Mouse (Mus musculus) CH12.LX (cell line): ENCODE measurements at regions not wholly inside any gene's neighbourhood (a gene's known extent, or its start where the extent isn't known, plus 50 kb on each side); places are given as distances from the start of the nearest gene placed in this dataset.

ENCODE experiments used
- DNase-seq: peaks from one replicate; pipeline ENCODE4 v3.0.0-alpha.2; 2013; ENCODE audit errors: extremely low read depth
- H3K27ac ChIP-seq: 2 replicates; pipeline ENCODE4 v1.5.1; 2012; ENCODE audit warnings: low read depth, mild to moderate bottlenecking, control low read depth, moderate library complexity; ENCODE audit not compliant: insufficient read depth
- H3K27me3 ChIP-seq: replicated peaks from 2 replicates; pipeline ENCODE3; 2012; ENCODE audit warnings: inconsistent platforms
- H3K36me3 ChIP-seq, 2 experiments: replicated peaks in 1 of 2; 2 replicates each; pipeline versions ENCODE3 to v1.6.1; 2012; ENCODE audit warnings: inconsistent platforms in 1 of 2, low read length in 1 of 2, mild to moderate bottlenecking in 1 of 2, mixed read lengths in 1 of 2, moderate library complexity in 1 of 2; ENCODE audit not compliant: control insufficient read depth in 1 of 2, insufficient read depth in 1 of 2
- H3K4me1 ChIP-seq, 2 experiments: 2 replicates each; pipeline ENCODE4 v1.6.1; 2012; ENCODE audit warnings: inconsistent platforms in 1 of 2, moderate library complexity in 1 of 2; ENCODE audit not compliant: insufficient read depth in 2 of 2, control insufficient read depth in 1 of 2
- H3K4me2 ChIP-seq: 2 replicates; pipeline ENCODE4 v1.6.1; 2012; ENCODE audit warnings: low read depth, mild to moderate bottlenecking, control low read depth; ENCODE audit not compliant: poor library complexity, insufficient read depth, severe bottlenecking
- H3K4me3 ChIP-seq, 3 experiments: fragments of 150-350 bp in 1 of 3; sonication (generic) in 1 of 3; replicated peaks in 1 of 3; 2 replicates each; pipeline versions ENCODE3 to v1.5.1; 2011 to 2012; ENCODE audit warnings: low read depth in 2 of 3, low read length in 2 of 3, mild to moderate bottlenecking in 2 of 3, moderate library complexity in 2 of 3, control low read depth in 1 of 3, improper control_type of control experiment in 1 of 3, inconsistent platforms in 1 of 3, mixed read lengths in 1 of 3; ENCODE audit not compliant: poor library complexity in 1 of 3
- H3K79me2 ChIP-seq: replicated peaks from 2 replicates; pipeline ENCODE4 v1.6.1; 2012; ENCODE audit warnings: mild to moderate bottlenecking, moderate library complexity; ENCODE audit not compliant: control insufficient read depth, poor library complexity, insufficient read depth, severe bottlenecking; ENCODE audit errors: extremely low read depth
- H3K9ac ChIP-seq: 2 replicates; pipeline ENCODE4 v1.6.1; 2012; ENCODE audit warnings: low read depth, mild to moderate bottlenecking, control low read depth, moderate library complexity; ENCODE audit not compliant: insufficient read depth
- H3K9me3 ChIP-seq: replicated peaks from 2 replicates; pipeline ENCODE3; 2012; ENCODE audit warnings: low read length, inconsistent platforms, mixed read lengths
- BHLHE40 ChIP-seq: IDR thresholded peaks from 2 replicates; pipeline ENCODE4 v1.6.1; 2011; ENCODE audit warnings: mild to moderate bottlenecking, low read depth, low read length, improper control_type of control experiment
- CHD1 ChIP-seq: IDR thresholded peaks from 2 replicates; pipeline ENCODE4 v1.6.1; 2012; ENCODE audit warnings: low read depth, low read length, improper control_type of control experiment, inconsistent platforms
- CHD2 ChIP-seq: IDR thresholded peaks from 2 replicates; pipeline ENCODE4 v1.6.1; 2011; ENCODE audit warnings: low read length, improper control_type of control experiment
- CTCF ChIP-seq, 2 experiments: IDR thresholded peaks in 1 of 2; conservative IDR thresholded peaks in 1 of 2; 2 replicates each; pipeline ENCODE4 v1.5.1; 2011 to 2012; ENCODE audit warnings: low read depth in 2 of 2, low read length in 2 of 2, improper control_type of control experiment in 1 of 2, inconsistent platforms in 1 of 2, mild to moderate bottlenecking in 1 of 2, moderate library complexity in 1 of 2
- E2F4 ChIP-seq: IDR thresholded peaks from 2 replicates; pipeline ENCODE4 v1.6.1; 2011; ENCODE audit warnings: low read depth, low read length, improper control_type of control experiment; ENCODE audit not compliant: insufficient replicate concordance
- ELF1 ChIP-seq: IDR thresholded peaks from 2 replicates; pipeline ENCODE4 v1.6.1; 2014; ENCODE audit warnings: low read depth, mild to moderate bottlenecking, inconsistent platforms, low read length, improper control_type of control experiment
- EP300 ChIP-seq: IDR thresholded peaks from 2 replicates; pipeline ENCODE4 v1.6.1; 2011; ENCODE audit warnings: low read length, improper control_type of control experiment
- ETS1 ChIP-seq: conservative IDR thresholded peaks from 2 replicates; pipeline ENCODE4 v1.6.1; 2012; ENCODE audit warnings: low read depth, mild to moderate bottlenecking, inconsistent platforms, low read length, improper control_type of control experiment, moderate library complexity
- GABPA ChIP-seq: IDR thresholded peaks from 2 replicates; pipeline ENCODE4 v1.6.1; 2012; ENCODE audit warnings: low read depth, low read length, improper control_type of control experiment, inconsistent platforms; ENCODE audit not compliant: insufficient replicate concordance
- HCFC1 ChIP-seq: IDR thresholded peaks from 2 replicates; pipeline ENCODE4 v1.6.1; 2012; ENCODE audit warnings: low read depth, mild to moderate bottlenecking, inconsistent platforms, low read length, improper control_type of control experiment
- IRF4 ChIP-seq: IDR thresholded peaks from 2 replicates; pipeline ENCODE4 v1.6.1; 2014; ENCODE audit warnings: low read depth, mild to moderate bottlenecking, inconsistent platforms, low read length, improper control_type of control experiment
- JUN ChIP-seq: IDR thresholded peaks from 2 replicates; pipeline ENCODE4 v1.6.1; 2011; ENCODE audit warnings: low read depth, mild to moderate bottlenecking, low read length, improper control_type of control experiment, moderate library complexity; ENCODE audit not compliant: insufficient read depth
- JUND ChIP-seq: conservative IDR thresholded peaks from 2 replicates; pipeline ENCODE4 v1.6.1; 2011; ENCODE audit warnings: low read depth, low read length, improper control_type of control experiment
- KAT2A ChIP-seq: IDR thresholded peaks from 2 replicates; pipeline ENCODE4 v1.6.1; 2012; ENCODE audit warnings: low read length, improper control_type of control experiment, inconsistent platforms; ENCODE audit not compliant: insufficient replicate concordance
- MAFK ChIP-seq: IDR thresholded peaks from 2 replicates; pipeline ENCODE4 v1.6.1; 2011; ENCODE audit warnings: low read length, improper control_type of control experiment; ENCODE audit not compliant: insufficient replicate concordance
- MAX ChIP-seq: IDR thresholded peaks from 2 replicates; pipeline ENCODE4 v1.6.1; 2011; ENCODE audit warnings: low read length, improper control_type of control experiment
- MAZ ChIP-seq: IDR thresholded peaks from 2 replicates; pipeline ENCODE4 v1.6.1; 2012; ENCODE audit warnings: low read depth, mild to moderate bottlenecking, inconsistent platforms, low read length, improper control_type of control experiment, moderate library complexity
- MEF2A ChIP-seq: IDR thresholded peaks from 2 replicates; pipeline ENCODE4 v1.6.1; 2014; ENCODE audit warnings: low read depth, mild to moderate bottlenecking, inconsistent platforms, low read length, improper control_type of control experiment, borderline replicate concordance
- MXI1 ChIP-seq: IDR thresholded peaks from 2 replicates; pipeline ENCODE4 v1.6.1; 2011; ENCODE audit warnings: mild to moderate bottlenecking, low read depth, low read length, improper control_type of control experiment
- MYC ChIP-seq: IDR thresholded peaks from 2 replicates; pipeline ENCODE4 v1.6.1; 2011; ENCODE audit warnings: low read depth, mild to moderate bottlenecking, improper control_type of control experiment, low read length
- NELFE ChIP-seq: IDR thresholded peaks from 2 replicates; pipeline ENCODE4 v1.6.1; 2011; ENCODE audit warnings: low read depth, low read length, improper control_type of control experiment
- NRF1 ChIP-seq: IDR thresholded peaks from 2 replicates; pipeline ENCODE4 v1.6.1; 2014; ENCODE audit warnings: low read depth, mild to moderate bottlenecking, inconsistent platforms, low read length, improper control_type of control experiment, moderate library complexity
- PAX5 ChIP-seq: IDR thresholded peaks from 2 replicates; pipeline ENCODE4 v1.6.1; 2012; ENCODE audit warnings: low read length, inconsistent platforms, mixed read lengths
- POLR2A ChIP-seq: IDR thresholded peaks from 2 replicates; pipeline ENCODE4 v1.6.1; 2011; ENCODE audit warnings: low read depth, mild to moderate bottlenecking, improper control_type of control experiment, low read length
- POLR2AphosphoS2 ChIP-seq: IDR thresholded peaks from 2 replicates; pipeline ENCODE4 v1.6.1; 2011; ENCODE audit warnings: low read depth, low read length, improper control_type of control experiment
- RAD21 ChIP-seq: IDR thresholded peaks from 2 replicates; pipeline ENCODE4 v1.6.1; 2011; ENCODE audit warnings: low read depth, mild to moderate bottlenecking, low read length, improper control_type of control experiment, moderate library complexity
- RCOR1 ChIP-seq: conservative IDR thresholded peaks from 2 replicates; pipeline ENCODE4 v1.6.1; 2012; ENCODE audit warnings: low read depth, mild to moderate bottlenecking, inconsistent platforms, low read length, improper control_type of control experiment
- SIN3A ChIP-seq: IDR thresholded peaks from 2 replicates; pipeline ENCODE4 v1.6.1; 2012; ENCODE audit warnings: low read length, improper control_type of control experiment, inconsistent platforms
- SMC3 ChIP-seq: IDR thresholded peaks from 2 replicates; pipeline ENCODE4 v1.6.1; 2011; ENCODE audit warnings: low read depth, low read length, improper control_type of control experiment
- TBP ChIP-seq: conservative IDR thresholded peaks from 2 replicates; pipeline ENCODE4 v1.6.1; 2011; ENCODE audit warnings: low read depth, low read length, improper control_type of control experiment
- TCF12 ChIP-seq: IDR thresholded peaks from 2 replicates; pipeline ENCODE4 v1.6.1; 2014; ENCODE audit warnings: low read depth, mild to moderate bottlenecking, inconsistent platforms, low read length, improper control_type of control experiment
- UBTF ChIP-seq: IDR thresholded peaks from 2 replicates; pipeline ENCODE4 v1.6.1; 2012; ENCODE audit warnings: low read depth, mild to moderate bottlenecking, inconsistent platforms, low read length, improper control_type of control experiment, moderate library complexity
- USF1 ChIP-seq: IDR thresholded peaks from 2 replicates; pipeline ENCODE4 v1.6.1; 2014; ENCODE audit warnings: low read depth, mild to moderate bottlenecking, inconsistent platforms, low read length, improper control_type of control experiment
- USF2 ChIP-seq: conservative IDR thresholded peaks from 2 replicates; pipeline ENCODE4 v1.6.1; 2011; ENCODE audit warnings: low read depth, low read length, improper control_type of control experiment
- ZC3H11A ChIP-seq: IDR thresholded peaks from 2 replicates; pipeline ENCODE4 v1.6.1; 2012; ENCODE audit warnings: low read depth, mild to moderate bottlenecking, inconsistent platforms, low read length, improper control_type of control experiment
- ZKSCAN1 ChIP-seq: IDR thresholded peaks from 2 replicates; pipeline ENCODE4 v1.6.1; 2012; ENCODE audit warnings: low read depth, inconsistent platforms, low read length, improper control_type of control experiment, borderline replicate concordance
- ZMIZ1 ChIP-seq: IDR thresholded peaks from 2 replicates; pipeline ENCODE4 v1.6.1; 2012; ENCODE audit warnings: low read depth, mild to moderate bottlenecking, inconsistent platforms, low read length, improper control_type of control experiment
- ZNF384 ChIP-seq: IDR thresholded peaks from 2 replicates; pipeline ENCODE4 v1.6.1; 2012; ENCODE audit warnings: low read depth, low read length, improper control_type of control experiment, inconsistent platforms
- dilution Hi-C: fragments of 300-500 bp; cut with MboI; formaldehyde crosslinking; loops from 2 replicates; pipeline ENCODE4 v1.14.3; 2020; ENCODE audit warnings: low sequenced_read_pairs; ENCODE audit not compliant: extremely low pct_unique_long_range_greater_than_20kb, extremely low pct_ligation_motif_present
- in situ Hi-C: fragments of 300-500 bp; cut with MboI; formaldehyde crosslinking; loops from 3 replicates; pipeline ENCODE4 v1.14.3; 2019; ENCODE audit warnings: low sequenced_read_pairs, low pct_ligation_motif_present, low pct_unique_long_range_greater_than_20kb, mixed read lengths

GRCm38 (mm10) chr10:17011876-17012275 is 711.1 kb upstream of the Cited2 start:
- dilution Hi-C loops (no loop called here), in situ Hi-C loops (no loop called here)
- Histone ChIP-seq H3K4me2 (peak overlapping the region; percentile 36; the same call in 1 of the 2 replicates), H3K9ac (peak overlapping the region; percentile 63; the same call in 1 of the 2 replicates), H3K79me2 (no peaks in the 10 kb centered on the region), H3K36me3 (no peaks in the 10 kb centered on the region), H3K27ac (peak overlapping the region; percentile 76), H3K4me3 (no peak overlapping the region), H3K4me1 (peaks cover 10 to 35% of the 10 kb centered on the region in 2 experiments; a peak in 3 of 4 replicates), H3K27me3 (no peaks in the 10 kb centered on the region), H3K9me3 (no peaks in the 10 kb centered on the region)
- peak; percentile 27 for DNase-seq
- TF ChIP-seq E2F4 (no peak), MYC (no peak), JUND (no peak), KAT2A (no peak), RAD21 (no peak), ZC3H11A (no peak), USF2 (no peak), ETS1 (peak; percentile 72), GABPA (no peak), PAX5 (no peak), NELFE (no peak), CHD2 (no peak), RCOR1 (no peak), MAX (no peak), POLR2A (no peak), NRF1 (no peak), POLR2AphosphoS2 (no peak), ZMIZ1 (no peak), IRF4 (peak; percentile 78; the same call in 1 of the 2 replicates), HCFC1 (no peak), TCF12 (peak; percentile 59), CTCF (conservative IDR thresholded peaks at IDR 0.05 in 1 of 2, IDR thresholded peaks at IDR 0.05 in 1 of 2; ENCODE audit: low read depth in 2 of 2, low read length in 2 of 2) (no peak), MAFK (no peak), MAZ (no peak), ZKSCAN1 (no peak), ELF1 (no peak), MXI1 (no peak), USF1 (no peak), BHLHE40 (peak; percentile 51; the same call in 1 of the 2 replicates), MEF2A (peak; percentile 84), ZNF384 (no peak), SMC3 (no peak), CHD1 (no peak), SIN3A (no peak), EP300 (peak; percentile 62), UBTF (no peak), JUN (0 out of 2 replicates have a peak, but pooled peaks have one; percentile 4), TBP (no peak)
